Mouse (Mus musculus) olfactory bulb, adult 2 months (tissue): Measurements from ENCODE around the gene Krt17.

Source experiments
- CTCF ChIP-seq: fragments of 200-500 bp; IDR thresholded peaks from 2 replicates; pipeline ENCODE4 v1.5.1; 2012; ENCODE audit warnings: low read depth, mild to moderate bottlenecking, low read length, moderate library complexity; ENCODE audit not compliant: insufficient read depth
- POLR2A ChIP-seq: fragments of 200-500 bp; IDR thresholded peaks from 2 replicates; pipeline ENCODE4 v1.6.1; 2012; ENCODE audit warnings: mild to moderate bottlenecking, low read depth, low read length, moderate library complexity; ENCODE audit not compliant: insufficient read depth

GRCm38 (mm10) chr11:100271878-100272277 lies 11.0 kb upstream of the Krt17 start:
- TF ChIP-seq CTCF (no peak), POLR2A (no peak)
